Mouse (Mus musculus) intestine, embryonic 14.5 days (tissue): Measurements from ENCODE around the gene Uqcr11. TPM values are rescaled to one million over a fixed set of nuclear protein-coding genes. Genes with fewer than 3 reads are reported as not detected.
A peak's percentile ranks its signal among the peaks of the same experiment; 100 is the strongest.

ENCODE experiments used
- ATAC-seq: fragments of 200-750 bp; cut with Nextera tagmentation; replicated peaks from 2 replicates; pipeline ENCODE4 v1.8.0; 2017; ENCODE audit warnings: low read depth, moderate number of reproducible peaks, moderate TSS enrichment, moderate library complexity; ENCODE audit not compliant: low FRiP score, low TSS enrichment
- DNase-seq: peaks from one replicate; pipeline ENCODE4 v3.0.0-alpha.2; 2018; ENCODE audit warnings: low spot score
- H3K27ac ChIP-seq: fragments of 300-500 bp; sonication (generic); 2 replicates; pipeline ENCODE4 v1.5.1; 2014; ENCODE audit warnings: low read depth, mild to moderate bottlenecking, control low read depth
- H3K27me3 ChIP-seq: fragments of 300-500 bp; sonication (generic); replicated peaks from 2 replicates; pipeline ENCODE4 v1.6.1; 2014; ENCODE audit warnings: low read length, control low read depth; ENCODE audit not compliant: control insufficient read depth, insufficient read depth
- H3K36me3 ChIP-seq: fragments of 300-500 bp; sonication (generic); 2 replicates; pipeline ENCODE4 v1.6.1; 2014; ENCODE audit warnings: low read length, control low read depth; ENCODE audit not compliant: control insufficient read depth, insufficient read depth
- H3K4me1 ChIP-seq: fragments of 300-500 bp; sonication (generic); replicated peaks from 2 replicates; pipeline ENCODE4 v1.6.1; 2014; ENCODE audit warnings: low read length, control low read depth, mixed read lengths; ENCODE audit not compliant: control insufficient read depth, insufficient read depth
- H3K4me2 ChIP-seq: fragments of 300-500 bp; sonication (generic); 2 replicates; pipeline ENCODE4 v1.6.1; 2014; ENCODE audit warnings: low read length
- H3K4me3 ChIP-seq: fragments of 300-500 bp; sonication (generic); 2 replicates; pipeline ENCODE4 v1.5.1; 2014; ENCODE audit warnings: low read depth, low read length, control low read depth, mixed read lengths
- H3K9ac ChIP-seq: fragments of 300-500 bp; sonication (generic); 2 replicates; pipeline ENCODE4 v1.6.1; 2014; ENCODE audit warnings: mild to moderate bottlenecking, low read length
- H3K9me3 ChIP-seq: fragments of 300-500 bp; sonication (generic); 2 replicates; pipeline ENCODE4 v1.6.1; 2016; ENCODE audit warnings: low read length, control low read depth; ENCODE audit not compliant: control insufficient read depth
- WGBS: fragments of 180-500 bp; shearing (Covaris S2); extraction: QIAGEN DNeasy Blood & Tissue Kit; methylation state at CpG from one replicate; pipeline ENCODE4 v1.1.7; 2014; 5-methylcytosine and 5-hydroxymethylcytosine counted together
- polyA plus RNA-seq: library from polyadenylated mRNA; unstranded; fragments of >200 nt; fragmentation: Nextera tagmentation; extraction: Ambion mirVana; gene quantifications from 2 replicates; pipeline ENCODE4 v1.2.1, GENCODE M21; 2014

Gene Uqcr11
- polyA plus RNA-seq, 1 experiment from 2014 or later: 1,108 TPM

DNA sequence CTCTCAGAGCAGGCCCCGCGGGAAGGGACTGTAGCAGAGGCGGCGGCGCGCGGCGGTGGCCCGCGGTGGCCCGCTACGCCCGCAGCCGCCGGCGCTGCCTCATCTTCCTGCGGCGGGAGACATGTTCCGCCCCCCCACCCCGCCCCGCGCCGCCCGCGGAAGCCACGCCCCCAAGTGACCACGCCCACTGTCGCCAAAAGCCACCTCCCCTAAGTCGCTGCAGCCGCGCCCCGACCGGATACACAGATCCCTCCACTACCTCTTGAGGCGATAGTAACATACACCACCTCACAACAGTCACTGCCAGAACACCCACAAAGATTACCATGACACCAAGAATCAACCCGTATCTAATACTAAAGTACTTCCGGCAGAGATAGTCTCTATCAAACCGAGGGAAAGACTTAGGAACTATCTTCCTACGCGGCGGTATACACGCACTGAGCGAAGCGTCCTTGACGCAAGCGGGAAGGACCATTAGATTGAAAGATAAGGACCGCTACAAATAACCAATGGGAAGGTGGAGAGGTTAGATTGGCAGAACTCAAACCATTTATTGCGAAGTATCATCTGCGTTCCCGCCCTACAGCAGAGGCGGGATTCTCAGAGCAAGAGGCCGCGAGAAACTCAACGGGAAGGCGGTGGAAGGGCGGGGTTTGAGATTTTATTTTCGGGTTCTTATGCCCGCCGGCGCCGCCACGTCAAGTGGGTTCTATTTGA is 27.0 kb upstream of the Uqcr11 start, which contains the start of gene Tcf3:
Tcf3 (minus strand) TSS at position 135 of the 720 bp plus-strand sequence.
- peak; percentile 88 for ATAC-seq
- Histone ChIP-seq H3K4me1 (peaks cover 27% of the 10 kb centered on the region), H3K36me3 (peaks cover 27% of the 10 kb centered on the region), H3K9me3 (no peaks in the 10 kb centered on the region), H3K9ac (peak within 1 kb of the TSS; percentile 98), H3K4me2 (peak within 1 kb of the TSS; percentile 88), H3K27me3 (no peaks in the 10 kb centered on the region), H3K4me3 (peak within 1 kb of the TSS; percentile 52), H3K27ac (peak within 1 kb of the TSS; percentile 97)
- DNase-seq: peak; percentile 97
- WGBS: under 1% methylated on average over 37 of the region's 61 CpGs

DNA sequence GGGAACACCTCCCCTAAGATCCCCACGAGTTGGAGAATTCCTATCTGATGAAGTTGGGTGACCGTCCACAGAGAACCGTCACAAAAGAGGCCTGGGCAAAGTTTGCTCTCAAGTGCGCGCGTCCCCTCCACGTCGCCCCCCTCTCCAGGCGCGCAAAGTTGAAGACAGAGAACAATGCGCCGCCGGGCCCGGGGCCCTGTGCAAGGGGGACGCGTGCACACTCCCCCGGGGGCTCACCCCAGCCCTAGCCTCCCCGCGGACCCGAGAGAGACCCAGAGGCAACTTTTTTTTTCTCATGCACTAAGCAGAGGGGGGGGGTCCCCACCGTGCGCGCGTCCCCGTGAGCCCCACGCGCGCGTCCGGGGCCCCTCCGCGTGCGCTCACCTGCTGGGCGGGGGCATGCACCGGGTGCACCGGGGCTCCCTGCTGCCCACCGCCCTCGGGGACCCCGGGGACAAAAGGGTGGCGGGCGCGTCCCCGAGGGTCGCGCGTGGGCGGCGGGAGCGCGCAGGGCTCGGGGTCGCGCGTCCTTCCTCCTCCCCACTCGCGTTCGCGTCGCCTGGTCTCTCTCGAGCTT is 26.4 kb upstream of the Uqcr11 start:
- under 1% methylated on average over 47 of the region's 60 CpGs for WGBS

DNA sequence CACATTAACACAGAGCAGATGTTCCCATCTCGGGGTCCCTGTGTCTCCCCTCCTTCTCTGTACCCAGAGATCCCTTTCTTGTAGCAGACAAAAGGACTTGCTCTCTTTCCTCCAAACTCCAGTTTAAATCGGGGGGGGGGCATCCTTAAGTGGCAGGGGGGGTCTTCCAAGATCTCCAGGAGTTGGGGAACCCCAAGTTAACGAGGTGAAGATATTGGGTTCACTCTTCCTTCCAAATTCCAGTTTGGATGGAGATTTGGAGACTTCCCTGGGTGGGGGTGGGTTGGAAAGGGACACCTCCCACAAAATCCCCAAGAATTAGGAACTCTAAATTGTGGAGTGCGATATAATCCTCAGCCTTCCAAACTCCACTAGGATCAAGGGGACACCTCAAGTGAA is 25.8 kb upstream of the Uqcr11 start:
- DNase-seq (no peak), ATAC-seq (no peak)
- Histone ChIP-seq H3K4me3 (peak overlapping the region; percentile 52), H3K36me3 (peaks cover 40% of the 10 kb centered on the region), H3K27ac (peak overlapping the region; percentile 97; the same call in 1 of the 2 replicates), H3K9ac (peak overlapping the region; percentile 98), H3K9me3 (no peaks in the 10 kb centered on the region), H3K4me1 (peaks cover 27% of the 10 kb centered on the region), H3K4me2 (peak overlapping the region; percentile 88), H3K27me3 (no peaks in the 10 kb centered on the region)
- 3% methylated on average over 4 of the region's 4 CpGs for WGBS

More for the DNA sequence above, 26.4 kb upstream of the Uqcr11 start:
- Histone ChIP-seq H3K36me3 (peaks cover 34% of the 10 kb centered on the region), H3K9ac (peak overlapping the region; percentile 98), H3K4me2 (peak overlapping the region; percentile 88), H3K27ac (peak overlapping the region; percentile 97), H3K27me3 (no peaks in the 10 kb centered on the region), H3K4me3 (peak overlapping the region; percentile 52), H3K9me3 (no peaks in the 10 kb centered on the region), H3K4me1 (peaks cover 27% of the 10 kb centered on the region)
- peak; percentile 40 for ATAC-seq
- DNase-seq: peak; percentile 80

DNA sequence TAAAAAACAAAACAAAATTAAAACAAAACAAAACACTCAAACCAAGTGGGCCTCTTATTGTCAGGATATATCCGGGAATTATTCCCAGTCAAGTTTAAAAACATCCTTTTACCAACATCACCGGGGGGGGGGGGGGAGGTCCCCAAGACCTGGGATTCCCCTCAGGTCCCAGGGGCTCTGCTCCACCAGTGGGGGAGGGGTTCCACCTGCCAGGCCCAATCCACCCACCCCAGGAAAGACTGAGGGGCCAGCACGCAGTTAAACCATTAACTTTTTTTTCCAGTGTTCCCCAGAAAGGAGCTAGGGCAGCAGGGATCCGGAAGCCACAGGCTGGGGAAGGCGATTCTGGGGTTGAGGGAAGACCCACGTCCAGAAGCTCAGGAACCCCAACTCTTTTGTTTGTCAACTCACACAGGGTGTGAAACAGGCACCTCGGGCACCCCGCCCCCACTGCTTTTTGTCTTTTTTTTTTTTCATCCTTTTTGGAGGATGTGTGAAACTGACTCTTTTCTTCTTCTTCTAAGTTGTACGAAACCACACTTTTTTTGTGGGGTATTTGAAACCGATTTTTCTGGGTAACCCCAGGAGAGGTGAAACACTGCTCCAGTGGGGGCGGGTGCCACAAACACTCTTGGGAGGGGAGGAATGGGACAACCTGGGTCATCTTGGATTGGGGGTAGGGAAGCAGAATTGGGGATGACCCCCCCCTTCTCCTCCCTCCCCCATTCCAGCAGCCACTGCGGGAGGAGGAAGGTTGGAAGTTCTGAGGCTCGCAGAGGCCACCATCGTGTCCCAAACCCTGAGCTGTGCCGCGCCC is 25.1 kb upstream of the Uqcr11 start:
- H3K4me2 ChIP-seq: peak overlapping the region; percentile 88
- peak overlapping the region; percentile 98 for H3K9ac ChIP-seq
- H3K9me3 ChIP-seq: no peaks in the 10 kb centered on the region
- no peaks in the 10 kb centered on the region for H3K27me3 ChIP-seq
- no peak for DNase-seq
- H3K4me1 ChIP-seq: peaks cover 26% of the 10 kb centered on the region
- peak overlapping the region; percentile 52 for H3K4me3 ChIP-seq
- H3K36me3 ChIP-seq: peaks cover 46% of the 10 kb centered on the region
- no peak for ATAC-seq
- 15% methylated on average over 16 of the region's 16 CpGs for WGBS
- no peak overlapping the region; the same call in 1 of the 2 replicates for H3K27ac ChIP-seq

DNA sequence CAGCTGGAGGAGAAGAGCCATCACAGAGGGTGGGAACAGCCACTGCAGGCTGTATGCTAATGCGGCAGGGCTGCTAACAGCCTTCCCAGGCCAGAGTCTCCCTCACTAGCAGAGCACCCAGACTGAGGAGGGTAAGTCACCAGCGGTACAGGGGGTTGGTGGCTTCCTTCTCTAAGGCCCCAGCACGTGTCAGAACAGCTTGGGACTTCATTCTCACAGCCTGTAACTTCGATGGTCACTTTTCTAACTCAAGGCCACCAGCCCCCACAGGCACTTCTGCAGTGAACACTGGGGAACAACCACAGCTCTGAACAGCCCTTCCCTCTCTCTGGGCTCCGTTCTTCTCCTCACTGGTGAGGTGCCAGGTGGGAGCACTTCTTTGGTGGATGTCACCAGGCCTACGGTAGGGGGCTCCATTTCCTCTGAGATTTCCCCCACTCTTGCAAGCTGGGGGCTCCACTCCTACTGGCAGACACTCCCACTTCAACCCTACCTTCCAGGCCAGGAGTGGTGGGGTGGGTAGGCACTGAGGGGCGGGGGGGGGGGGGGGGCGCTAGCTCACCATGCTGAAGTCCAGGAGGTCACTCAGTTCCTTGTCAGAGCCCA is 23.8 kb upstream of the Uqcr11 start:
- H3K4me3 ChIP-seq: no peak overlapping the region
- H3K9ac ChIP-seq: no peak overlapping the region

DNA sequence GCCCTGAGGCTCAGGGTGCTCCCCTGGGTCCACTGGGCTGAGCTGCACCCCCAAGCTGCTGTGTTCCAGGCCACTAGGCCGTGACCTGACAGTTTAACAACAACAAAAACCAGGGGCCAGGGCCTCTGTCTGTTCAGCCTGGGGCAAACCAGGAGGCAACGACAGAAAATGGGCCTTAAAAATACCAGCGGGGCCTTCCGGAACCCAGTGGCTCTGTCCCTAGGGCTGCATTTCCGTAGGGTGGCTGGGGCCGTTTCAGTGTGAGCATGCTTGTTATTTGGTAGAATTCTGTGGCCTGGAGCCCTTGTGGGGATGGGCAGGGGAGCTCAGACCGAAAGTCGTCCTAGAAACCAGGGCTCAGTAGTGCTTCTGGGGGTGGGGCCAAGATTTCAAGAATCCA is 23.2 kb upstream of the Uqcr11 start:
- Histone ChIP-seq H3K4me2 (no peak overlapping the region), H3K4me3 (no peak overlapping the region), H3K27me3 (no peaks in the 10 kb centered on the region), H3K36me3 (peaks cover 66% of the 10 kb centered on the region), H3K27ac (no peak overlapping the region), H3K9me3 (peaks cover 6% of the 10 kb centered on the region; the same call in 1 of the 2 replicates), H3K4me1 (peaks cover 16% of the 10 kb centered on the region), H3K9ac (no peak overlapping the region)
- no peak for ATAC-seq
- WGBS: 84% methylated on average over 8 of the region's 8 CpGs
- DNase-seq: no peak

More for the DNA sequence above, 23.8 kb upstream of the Uqcr11 start:
- Histone ChIP-seq H3K27ac (no peak overlapping the region), H3K9me3 (peaks cover under 1% of the 10 kb centered on the region; the same call in 1 of the 2 replicates), H3K4me2 (no peak overlapping the region; the same call in 1 of the 2 replicates), H3K36me3 (peaks cover 59% of the 10 kb centered on the region), H3K4me1 (peaks cover 16% of the 10 kb centered on the region), H3K27me3 (no peaks in the 10 kb centered on the region)
- 69% methylated on average over 8 of the region's 8 CpGs for WGBS
- no peak for ATAC-seq
- no peak for DNase-seq

DNA sequence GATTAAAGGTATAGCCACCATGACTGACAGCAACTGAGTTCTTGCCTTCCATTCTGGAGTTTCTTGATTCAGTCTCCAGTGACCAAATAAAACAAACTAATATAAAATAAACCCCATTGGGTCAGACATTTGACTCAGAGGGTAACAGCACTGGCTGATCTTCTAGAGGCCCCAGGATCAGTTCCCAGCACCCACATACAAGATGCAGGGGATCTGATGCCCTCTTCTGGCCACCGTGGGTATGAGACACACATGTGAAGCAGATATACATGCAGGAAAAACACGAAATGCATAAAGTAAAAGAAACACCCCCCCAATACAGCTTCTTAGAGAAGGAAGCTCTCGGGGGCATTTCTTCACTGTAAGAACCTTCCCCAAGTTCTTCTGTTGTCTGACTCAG is 18.4 kb upstream of the Uqcr11 start:
- Histone ChIP-seq H3K4me1 (0 out of 2 replicates have a peak, but pooled peaks cover 9% of the 10 kb centered on the region), H3K27me3 (no peaks in the 10 kb centered on the region), H3K9ac (no peak overlapping the region), H3K9me3 (peaks cover 6% of the 10 kb centered on the region; the same call in 1 of the 2 replicates), H3K27ac (no peak overlapping the region), H3K4me2 (no peak overlapping the region), H3K36me3 (peaks cover 99% of the 10 kb centered on the region), H3K4me3 (no peak overlapping the region)
- ATAC-seq (no peak), DNase-seq (no peak)
- 90% methylated on average over 3 of the region's 3 CpGs for WGBS

DNA sequence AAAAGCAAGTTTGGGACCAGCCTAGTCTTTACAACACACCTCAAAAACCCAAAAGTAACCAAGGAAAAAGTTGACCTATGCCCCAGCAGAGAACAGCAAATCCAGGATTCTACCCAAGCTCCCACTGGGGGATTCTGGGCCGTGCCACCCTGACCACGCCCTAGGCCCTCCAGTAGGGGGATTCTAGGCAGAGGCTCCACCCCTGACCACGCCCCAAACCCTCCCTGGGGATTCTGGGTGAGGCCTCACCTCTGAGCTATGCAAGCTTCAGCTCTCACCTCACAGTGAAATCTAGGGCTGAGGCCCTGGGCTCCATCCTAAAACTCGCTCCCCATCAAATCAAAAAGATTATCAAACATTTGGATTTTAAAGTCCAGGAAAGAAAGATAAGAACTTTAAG is 16.9 kb upstream of the Uqcr11 start:
- Histone ChIP-seq H3K36me3 (peaks cover 99% of the 10 kb centered on the region), H3K27me3 (no peaks in the 10 kb centered on the region), H3K4me3 (no peak overlapping the region), H3K4me1 (0 out of 2 replicates have a peak, but pooled peaks cover 9% of the 10 kb centered on the region), H3K4me2 (no peak overlapping the region), H3K27ac (no peak overlapping the region), H3K9ac (no peak overlapping the region), H3K9me3 (peaks cover 6% of the 10 kb centered on the region; the same call in 1 of the 2 replicates)
- ATAC-seq (peak; percentile 48; the same call in 1 of the 2 replicates), DNase-seq (no peak)
- 48% methylated on average over 4 of the region's 4 CpGs for WGBS
